Mouse (Mus musculus): ENCODE data around the gene Rock2. TPM values are rescaled to one million over a fixed set of nuclear protein-coding genes. Genes with fewer than 3 reads are reported as not detected.
A peak's percentile ranks its signal among the peaks of the same experiment; 100 is the strongest.

Rock2 gene
- total and polyA plus RNA-seq, 3 experiments = 11.2 to 80.2 (median 78.0) TPM

GRCm38 (mm10) chr12:16985778-16986177 is 91.1 kb downstream of the Rock2 start:
- no peak for DNase-seq
- no peak overlapping the region for H3K27ac ChIP-seq
- peak; percentile 12; the same call in 1 of the 2 replicates for TF ChIP-seq CTCF (IDR thresholded peaks at IDR 0.05)
- no peak for TF ChIP-seq POLR2A (IDR thresholded peaks at IDR 0.05; ENCODE audit: insufficient read depth, low read depth, low read length)
- peaks cover 8% of the 10 kb centered on the region for H3K36me3 ChIP-seq (ENCODE audit: control insufficient read depth, insufficient read depth, low read length)
- H3K79me2 ChIP-seq (replicated peaks; ENCODE audit: control insufficient read depth, insufficient read depth, low read length) = no peaks in the 10 kb centered on the region
- H3K9ac ChIP-seq (ENCODE audit: low read depth, low read length) = no peak overlapping the region
- H3K4me1 ChIP-seq (ENCODE audit: control insufficient read depth, insufficient read depth, low read length) = no peaks in the 10 kb centered on the region
- intact Hi-C loops (cut with DNase I) = no loop called here
- WGBS = 87% methylated on average over 1 of the region's 1 CpGs
- no peaks in the 10 kb centered on the region for H3K27me3 ChIP-seq (ENCODE audit: control insufficient read depth, insufficient read depth, low read length)
- H3K4me3 ChIP-seq = no peak overlapping the region

GRCm38 (mm10) chr12:16991376-16991775 is 96.7 kb downstream of the Rock2 start:
- no peaks in the 10 kb centered on the region for H3K79me2 ChIP-seq (replicated peaks; ENCODE audit: control insufficient read depth, insufficient read depth, low read length)
- intact Hi-C loops (cut with DNase I) = no loop called here
- TF ChIP-seq CTCF (IDR thresholded peaks at IDR 0.05) = no peak
- no peak for TF ChIP-seq EP300 (IDR thresholded peaks at IDR 0.05; ENCODE audit: insufficient read depth, low read depth, low read length)
- TF ChIP-seq POLR2A (IDR thresholded peaks at IDR 0.05; ENCODE audit: insufficient read depth, low read depth, low read length) = no peak

GRCm38 (mm10) chr12:16992355-16992754 is 97.7 kb downstream of the Rock2 start:
- H3K27ac ChIP-seq = no peak overlapping the region
- WGBS = 82% methylated on average over 2 of the region's 2 CpGs
- intact Hi-C loops (cut with DNase I) = no loop called here

More at GRCm38 (mm10) chr12:16991376-16991775, 96.7 kb downstream of the Rock2 start:
- H3K36me3 ChIP-seq (ENCODE audit: control insufficient read depth, insufficient read depth, low read length) = no peaks in the 10 kb centered on the region
- H3K4me3 ChIP-seq = no peak overlapping the region
- H3K27ac ChIP-seq = no peak overlapping the region
- H3K9ac ChIP-seq (ENCODE audit: low read depth, low read length) = no peak overlapping the region
- no peak for DNase-seq
- 78% methylated on average over 2 of the region's 2 CpGs for WGBS
- H3K27me3 ChIP-seq (ENCODE audit: control insufficient read depth, insufficient read depth, low read length) = no peaks in the 10 kb centered on the region
- no peaks in the 10 kb centered on the region for H3K4me1 ChIP-seq (ENCODE audit: control insufficient read depth, insufficient read depth, low read length)

GRCm38 (mm10) chr12:16994291-16994690 is 99.6 kb downstream of the Rock2 start:
- TF ChIP-seq POLR2A (IDR thresholded peaks at IDR 0.05; ENCODE audit: insufficient read depth, low read depth, low read length) (no peak), EP300 (IDR thresholded peaks at IDR 0.05; ENCODE audit: insufficient read depth, low read depth, low read length) (no peak), CTCF (IDR thresholded peaks at IDR 0.05) (no peak)
- H3K4me1 ChIP-seq (ENCODE audit: control insufficient read depth, insufficient read depth, low read length) = no peaks in the 10 kb centered on the region
- no peaks in the 10 kb centered on the region for H3K27me3 ChIP-seq (ENCODE audit: control insufficient read depth, insufficient read depth, low read length)
- H3K36me3 ChIP-seq (ENCODE audit: control insufficient read depth, insufficient read depth, low read length) = no peaks in the 10 kb centered on the region
- no peak overlapping the region for H3K27ac ChIP-seq
- intact Hi-C loops (cut with DNase I) = no loop called here
- H3K4me3 ChIP-seq = no peak overlapping the region
- WGBS = 70% methylated on average over 2 of the region's 2 CpGs
- H3K79me2 ChIP-seq (replicated peaks; ENCODE audit: control insufficient read depth, insufficient read depth, low read length) = no peaks in the 10 kb centered on the region
- no peak for DNase-seq
- no peak overlapping the region for H3K9ac ChIP-seq (ENCODE audit: low read depth, low read length)

More at GRCm38 (mm10) chr12:16992355-16992754, 97.7 kb downstream of the Rock2 start:
- H3K9ac ChIP-seq (ENCODE audit: low read depth, low read length) = no peak overlapping the region
- H3K4me3 ChIP-seq = no peak overlapping the region
- no peaks in the 10 kb centered on the region for H3K4me1 ChIP-seq (ENCODE audit: control insufficient read depth, insufficient read depth, low read length)
- no peaks in the 10 kb centered on the region for H3K79me2 ChIP-seq (replicated peaks; ENCODE audit: control insufficient read depth, insufficient read depth, low read length)
- DNase-seq = no peak
- TF ChIP-seq EP300 (IDR thresholded peaks at IDR 0.05; ENCODE audit: insufficient read depth, low read depth, low read length) = no peak
- TF ChIP-seq POLR2A (IDR thresholded peaks at IDR 0.05; ENCODE audit: insufficient read depth, low read depth, low read length) = no peak
- TF ChIP-seq CTCF (IDR thresholded peaks at IDR 0.05) = no peak
- H3K27me3 ChIP-seq (ENCODE audit: control insufficient read depth, insufficient read depth, low read length) = no peaks in the 10 kb centered on the region
- H3K36me3 ChIP-seq (ENCODE audit: control insufficient read depth, insufficient read depth, low read length) = no peaks in the 10 kb centered on the region

- Histone ChIP-seq H3K36me3 (ENCODE audit: control insufficient read depth, insufficient read depth, low read length) (no peaks in the 10 kb centered on the region), H3K27ac (no peak overlapping the region), H3K27me3 (ENCODE audit: control insufficient read depth, insufficient read depth, low read length) (no peaks in the 10 kb centered on the region), H3K4me1 (ENCODE audit: control insufficient read depth, insufficient read depth, low read length) (peaks cover 1% of the 10 kb centered on the region), H3K4me3 (no peak overlapping the region), H3K9ac (ENCODE audit: low read depth, low read length) (no peak overlapping the region), H3K79me2 (replicated peaks; ENCODE audit: control insufficient read depth, insufficient read depth, low read length) (no peaks in the 10 kb centered on the region)
- 65% methylated on average over 5 of the region's 5 CpGs for WGBS
- DNase-seq = no peak
- TF ChIP-seq POLR2A (IDR thresholded peaks at IDR 0.05; ENCODE audit: insufficient read depth, low read depth, low read length) (no peak), CTCF (IDR thresholded peaks at IDR 0.05) (no peak), EP300 (IDR thresholded peaks at IDR 0.05; ENCODE audit: insufficient read depth, low read depth, low read length) (no peak)
- intact Hi-C loops (cut with DNase I) = no loop called here
These were observed 101.6 kb downstream of the Rock2 start for GRCm38 (mm10) chr12:16996281-16996680.

- no peak overlapping the region for H3K27ac ChIP-seq
- H3K4me3 ChIP-seq = no peak overlapping the region
- no peak overlapping the region for H3K9ac ChIP-seq (ENCODE audit: low read depth, low read length)
- TF ChIP-seq POLR2A (IDR thresholded peaks at IDR 0.05; ENCODE audit: insufficient read depth, low read depth, low read length) = no peak
- TF ChIP-seq EP300 (IDR thresholded peaks at IDR 0.05; ENCODE audit: insufficient read depth, low read depth, low read length) = no peak
- no peak for TF ChIP-seq CTCF (IDR thresholded peaks at IDR 0.05)
- WGBS = 85% methylated on average over 5 of the region's 5 CpGs
- H3K79me2 ChIP-seq (replicated peaks; ENCODE audit: control insufficient read depth, insufficient read depth, low read length) = no peaks in the 10 kb centered on the region
- intact Hi-C loops (cut with DNase I) = no loop called here
- H3K36me3 ChIP-seq (ENCODE audit: control insufficient read depth, insufficient read depth, low read length) = no peaks in the 10 kb centered on the region
- H3K4me1 ChIP-seq (ENCODE audit: control insufficient read depth, insufficient read depth, low read length) = peaks cover 1% of the 10 kb centered on the region
- no peak for DNase-seq
- no peaks in the 10 kb centered on the region for H3K27me3 ChIP-seq (ENCODE audit: control insufficient read depth, insufficient read depth, low read length)
These were observed 102.3 kb downstream of the Rock2 start for GRCm38 (mm10) chr12:16996886-16997462.
